Mouse (Mus musculus) bone marrow macrophage, adult 2 months (primary cell): ENCODE data around the gene Map7d1.

Experiments
- CTCF ChIP-seq: IDR thresholded peaks from 2 replicates; pipeline ENCODE4 v1.5.1; 2012; ENCODE audit warnings: low read depth, mild to moderate bottlenecking, low read length, moderate library complexity
- POLR2A ChIP-seq: IDR thresholded peaks from 2 replicates; pipeline ENCODE4 v1.6.1; 2012; ENCODE audit warnings: mild to moderate bottlenecking, low read depth, low read length, borderline replicate concordance

DNA sequence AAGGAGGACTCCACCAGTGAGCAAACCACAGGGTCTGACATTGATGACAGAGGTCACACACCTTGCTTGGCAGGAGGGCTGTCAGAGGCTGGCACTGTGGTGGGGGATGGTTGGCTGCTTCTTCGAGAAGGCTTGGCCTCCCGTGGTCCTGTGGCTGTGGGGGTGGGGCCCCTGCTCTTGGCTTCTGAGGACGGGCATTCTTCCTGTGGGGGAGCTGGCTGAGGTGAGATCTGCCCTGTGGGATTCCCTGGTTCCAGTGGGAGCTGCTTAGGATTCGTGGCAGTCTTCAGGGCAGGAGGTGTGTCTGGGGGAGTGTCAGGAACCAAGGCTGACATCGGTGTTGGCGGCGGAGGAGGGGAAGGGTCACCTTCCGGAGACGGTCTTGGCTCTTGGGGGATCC, 14.2 kb downstream of the Map7d1 start:
- TF ChIP-seq POLR2A (no peak), CTCF (no peak)
